Mouse (Mus musculus) forebrain, embryonic 14.5 days (tissue): Measurements from ENCODE around the gene Gm8011. TPM values are rescaled to one million over a fixed set of nuclear protein-coding genes. Genes with fewer than 3 reads are reported as not detected.
"Not testable (repeated sequence)": the region's sequence is repeated elsewhere in the genome, so short reads cannot be mapped to it uniquely, and the experiment has no call there.

ENCODE experiments used
- ATAC-seq: fragments of 200-750 bp; cut with Nextera tagmentation; 2 replicates; pipeline ENCODE4 v1.8.0; 2017; ENCODE audit warnings: mild to moderate bottlenecking, moderate library complexity
- DNase-seq: peaks from one replicate; pipeline ENCODE4 v3.0.0-alpha.2; 2015; ENCODE audit warnings: low spot score
- H3K27ac ChIP-seq: fragments of 300-500 bp; sonication (generic); 2 replicates; pipeline ENCODE4 v1.5.1; 2014; ENCODE audit warnings: low read depth, mild to moderate bottlenecking, control low read depth, low read length, moderate library complexity
- H3K27me3 ChIP-seq: fragments of 300-500 bp; sonication (generic); replicated peaks from 2 replicates; pipeline ENCODE4 v1.6.1; 2014; ENCODE audit warnings: low read length, control low read depth, mixed read lengths; ENCODE audit not compliant: control insufficient read depth, insufficient read depth
- H3K36me3 ChIP-seq: fragments of 300-500 bp; sonication (generic); 2 replicates; pipeline ENCODE4 v1.6.1; 2014; ENCODE audit warnings: low read length, control low read depth; ENCODE audit not compliant: control insufficient read depth, insufficient read depth
- H3K4me1 ChIP-seq: fragments of 300-500 bp; sonication (generic); 2 replicates; pipeline ENCODE4 v1.6.1; 2014; ENCODE audit warnings: antibody characterized with exemption, low read length, control low read depth; ENCODE audit not compliant: control insufficient read depth, insufficient read depth
- H3K4me2 ChIP-seq: fragments of 300-500 bp; sonication (generic); 2 replicates; pipeline ENCODE4 v1.6.1; 2014; ENCODE audit warnings: mild to moderate bottlenecking, control low read depth, low read length
- H3K4me3 ChIP-seq: fragments of 300-500 bp; sonication (generic); 2 replicates; pipeline ENCODE4 v1.5.1; 2014; ENCODE audit warnings: low read depth, low read length, control low read depth
- H3K9ac ChIP-seq: fragments of 300-500 bp; sonication (generic); 2 replicates; pipeline ENCODE4 v1.6.1; 2014; ENCODE audit warnings: mild to moderate bottlenecking, low read length, control low read depth, moderate library complexity
- H3K9me3 ChIP-seq: fragments of 300-500 bp; sonication (generic); replicated peaks from 2 replicates; pipeline ENCODE4 v1.6.1; 2016; ENCODE audit warnings: low read length, control low read depth, mixed read lengths; ENCODE audit not compliant: control insufficient read depth
- WGBS: fragments of 180-500 bp; shearing (Covaris S2); extraction: QIAGEN DNeasy Blood & Tissue Kit; methylation state at CpG from one replicate; pipeline ENCODE4 v1.1.7; 2014; 5-methylcytosine and 5-hydroxymethylcytosine counted together
- polyA plus RNA-seq: library from polyadenylated mRNA; unstranded; fragments of >200 nt; fragmentation: Nextera tagmentation; extraction: Ambion mirVana; gene quantifications from 2 replicates; pipeline ENCODE4 v1.2.1, GENCODE M21; 2014

Gene Gm8011
- polyA plus RNA-seq, result not detected in 2 replicates

DNA sequence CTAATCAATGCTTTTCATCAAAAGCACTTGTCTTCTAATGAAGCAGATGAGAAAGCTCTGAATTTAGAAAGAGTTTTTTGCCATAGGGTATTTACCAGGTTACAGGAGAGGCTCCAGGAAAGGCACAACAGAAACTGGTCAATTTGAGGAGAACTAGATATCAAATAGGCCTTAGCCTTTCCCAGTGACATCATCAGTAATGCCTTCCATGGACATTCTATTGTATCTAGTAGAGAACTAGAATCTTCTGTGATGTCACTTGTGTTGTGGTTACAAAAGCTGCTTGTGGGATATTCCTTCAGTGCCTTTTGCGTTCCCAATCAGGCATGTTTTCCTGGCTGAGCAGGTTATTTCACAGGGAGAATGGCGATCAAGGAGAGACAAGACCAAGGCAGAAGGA is at the start of gene Gm8011:
Gene Gm8011, plus strand, starts transcription at position 301 of the 400 bp plus-strand sequence.
- H3K9ac ChIP-seq, ATAC-seq: not testable (repeated sequence)
- 60% methylated on average over 2 of the region's 2 CpGs for WGBS

DNA sequence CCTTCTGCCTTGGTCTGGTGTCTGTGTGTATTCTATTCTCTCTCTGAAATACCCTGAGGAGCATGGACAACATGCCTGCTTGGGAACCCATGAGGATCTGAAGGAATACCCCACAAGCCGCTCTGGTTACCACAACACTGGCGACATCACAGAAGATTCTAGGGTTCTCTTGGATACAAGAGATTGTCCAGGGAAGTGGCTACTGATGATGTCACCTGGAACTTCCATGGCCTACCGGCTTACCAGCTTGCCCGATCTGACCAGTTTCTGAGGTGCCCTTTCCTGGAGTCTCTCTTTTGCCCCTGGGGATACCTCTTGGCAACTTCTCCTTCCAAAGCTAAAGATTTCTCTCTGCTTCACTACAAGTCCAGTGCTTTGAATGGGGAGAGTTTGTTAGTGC is 24.1 kb upstream of the Gm8011 start, which contains the start of gene Gm8005:
Gene Gm8005, minus strand, starts transcription at position 101 of the 400 bp plus-strand sequence.
- H3K9ac ChIP-seq, H3K4me3 ChIP-seq, H3K36me3 ChIP-seq, H3K27ac ChIP-seq, H3K27me3 ChIP-seq, ATAC-seq, H3K9me3 ChIP-seq, H3K4me2 ChIP-seq, H3K4me1 ChIP-seq, DNase-seq: not testable (repeated sequence)
- 100% methylated on average over 2 of the region's 4 CpGs for WGBS

More for the DNA sequence above, at the start of gene Gm8011:
- H3K36me3 ChIP-seq, H3K4me3 ChIP-seq, H3K27me3 ChIP-seq, H3K4me2 ChIP-seq, H3K27ac ChIP-seq, DNase-seq, H3K9me3 ChIP-seq, H3K4me1 ChIP-seq: not testable (repeated sequence)

DNA sequence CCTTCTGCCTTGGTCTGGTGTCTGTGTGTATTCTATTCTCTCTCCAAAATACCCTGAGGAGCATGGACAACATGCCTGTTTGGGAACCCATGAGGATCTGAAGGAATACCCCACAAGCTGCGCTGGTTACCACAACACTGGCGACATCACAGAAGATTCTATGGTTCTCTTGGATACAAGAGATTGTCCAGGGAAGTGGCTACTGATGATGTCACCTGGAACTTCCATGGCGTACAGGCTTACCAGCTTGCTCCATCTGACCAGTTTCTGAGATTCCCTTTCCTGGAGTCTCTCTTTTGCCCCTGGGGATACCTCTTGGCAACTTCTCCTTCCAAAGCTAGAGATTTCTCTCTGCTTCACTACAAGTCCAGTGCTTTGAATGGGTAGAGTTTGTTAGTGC is 38.6 kb downstream of the Gm8011 start, which contains the start of gene Gm8020:
Gene Gm8020, minus strand, starts transcription at position 101 of the 400 bp plus-strand sequence.
- H3K9me3 ChIP-seq, result not testable (repeated sequence)

More for the DNA sequence above, 38.6 kb downstream of the Gm8011 start, which contains the start of gene Gm8020:
- not testable (repeated sequence) for DNase-seq, H3K4me2 ChIP-seq, H3K9ac ChIP-seq, H3K27me3 ChIP-seq, H3K36me3 ChIP-seq, H3K4me1 ChIP-seq, H3K27ac ChIP-seq, H3K4me3 ChIP-seq, ATAC-seq
- 100% methylated on average over 2 of the region's 3 CpGs for WGBS

Other genes starting within 250 kb of the Gm8011 start
- not detected in 2 replicates for gene Gm17026, start 203.8 kb upstream of the Gm8011 start, polyA plus RNA-seq
- gene Gm9611, start 166.5 kb upstream of the Gm8011 start, polyA plus RNA-seq, result not detected in 2 replicates
- not detected in 2 replicates for gene Gm7995, start 153.7 kb upstream of the Gm8011 start, polyA plus RNA-seq
- gene Gm8005, start 24.2 kb upstream of the Gm8011 start, polyA plus RNA-seq, result not detected in 2 replicates
- gene Gm8020, start 38.5 kb downstream of the Gm8011 start, polyA plus RNA-seq, result not detected in 2 replicates
- not detected in 2 replicates for gene Gm8024, start 60.4 kb downstream of the Gm8011 start, polyA plus RNA-seq
- not detected in 2 replicates for gene Gm17124, start 136.0 kb downstream of the Gm8011 start, polyA plus RNA-seq
- not detected in 2 replicates for gene Gm3633, start 178.0 kb downstream of the Gm8011 start, polyA plus RNA-seq
- not detected in 2 replicates for gene Gm10378, start 192.1 kb downstream of the Gm8011 start, polyA plus RNA-seq